In the genomic region with DNA sequence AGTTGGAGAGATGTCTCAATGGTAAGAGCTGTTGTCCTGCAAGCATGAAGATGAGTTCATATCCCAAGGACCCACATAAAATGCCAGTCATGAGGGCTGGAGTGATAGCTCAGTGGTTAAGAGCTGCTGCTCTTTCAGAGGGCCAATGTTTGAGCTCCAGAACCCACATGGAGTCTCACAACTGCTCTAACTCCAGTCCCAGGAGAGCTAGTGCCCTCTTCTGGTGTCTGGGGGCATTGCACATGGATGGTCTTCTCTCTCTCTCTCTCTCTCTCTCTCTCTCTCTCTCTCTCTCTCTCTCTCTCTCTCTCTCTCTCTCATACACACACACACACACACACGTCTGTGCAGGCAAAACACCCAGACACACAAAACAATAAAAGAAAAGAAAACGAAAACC, we compare ENCODE assay signal across 9 mouse cellular contexts. TPM values are rescaled to one million over a fixed set of nuclear protein-coding genes. Genes with fewer than 3 reads are reported as not detected.
DNase-seq lines count a peak whose midpoint lies in the region; ATAC-seq and TF ChIP-seq lines count a peak whose summit lies in the region.
"Had no signal": no experiment of that assay in that cellular context is flagged by ENCODE, and none has a peak within 500 bp of the region (broad histone marks: within the 10 kb centered on the region; RNA-seq: fewer than 3 reads in every experiment).

No protein-coding gene starts in this region.

- no peak overlapping the region for H3K4me3 ChIP-seq in kidney, postnatal 0 days (replicated peaks; ENCODE audit: low read depth, low read length)
- no peak overlapping the region for H3K4me3 ChIP-seq in lung, embryonic 14.5 days (ENCODE audit: low read depth, low read length)

- H3K27me3 ChIP-seq in kidney, postnatal 0 days (ENCODE audit: insufficient read depth, low read length) = no peaks in the 10 kb centered on the region
- no peaks in the 10 kb centered on the region for H3K27me3 ChIP-seq in lung, embryonic 14.5 days (ENCODE audit: insufficient read depth, low read length)

- TF ChIP-seq CTCF in kidney, postnatal 0 days (IDR thresholded peaks at IDR 0.05; ENCODE audit: low read depth) = peak; percentile 82
- TF ChIP-seq CTCF in lung, embryonic 14.5 days (IDR thresholded peaks at IDR 0.05; ENCODE audit: low read depth) = peak; percentile 87

- no peaks in the 10 kb centered on the region for H3K4me1 ChIP-seq in kidney, postnatal 0 days (replicated peaks; ENCODE audit: insufficient read depth, low read length)
- 0 out of 2 replicates have a peak, but pooled peaks cover 4% of the 10 kb centered on the region for H3K4me1 ChIP-seq in lung, embryonic 14.5 days (ENCODE audit: insufficient read depth)

- no peaks in the 10 kb centered on the region for H3K9me3 ChIP-seq in kidney, postnatal 0 days (replicated peaks; ENCODE audit: low read length)
- no peaks in the 10 kb centered on the region for H3K9me3 ChIP-seq in lung, embryonic 14.5 days (ENCODE audit: low read depth, low read length)

- ATAC-seq in kidney, postnatal 0 days (replicated peaks; ENCODE audit: low FRiP score, low read depth) = no peak
- ATAC-seq in lung, embryonic 14.5 days (ENCODE audit: insufficient read depth) = no peak

- WGBS in kidney, postnatal 0 days = 17% methylated on average over 2 of the region's 2 CpGs
- 7% methylated on average over 2 of the region's 2 CpGs for WGBS in lung, embryonic 14.5 days

- H3K9ac ChIP-seq in kidney, postnatal 0 days (ENCODE audit: low read depth, low read length) = no peak overlapping the region
- H3K9ac ChIP-seq in lung, embryonic 14.5 days = no peak overlapping the region

- peak; percentile 51 to 56 for DNase-seq in adrenal gland, adult 18-20 months (ENCODE audit: low spot score in 2 of 2)
- no peak for DNase-seq in adrenal gland, adult 8-10 months
- peak; percentile 48 for DNase-seq in kidney, postnatal 0 days (ENCODE audit: low spot score)
- no peak for DNase-seq in kidney, adult 11 months
- peak; percentile 39 for DNase-seq in MEL-GATA-1-ER (ENCODE audit: extremely low read depth, low read depth)
- peak; percentile 75 for DNase-seq in embryo, embryonic 10 days (ENCODE audit: low spot score)
- peak; percentile 82 for DNase-seq in lung, embryonic 14.5 days
- DNase-seq in thymus, postnatal 4 days = peak; percentile 80

- no peaks in the 10 kb centered on the region for H3K36me3 ChIP-seq in kidney, postnatal 0 days (ENCODE audit: insufficient read depth, low read length)
- H3K36me3 ChIP-seq in lung, embryonic 14.5 days (ENCODE audit: insufficient read depth) = no peaks in the 10 kb centered on the region

- no peak overlapping the region for H3K27ac ChIP-seq in kidney, postnatal 0 days
- no peak overlapping the region for H3K27ac ChIP-seq in lung, embryonic 14.5 days (ENCODE audit: low read depth)

- no peak overlapping the region for H3K4me2 ChIP-seq in kidney, postnatal 0 days (ENCODE audit: low read length)
- H3K4me2 ChIP-seq in lung, embryonic 14.5 days = no peak overlapping the region

RNA-seq across cellular contexts. Expression of gene Lpin3, which starts 4.4 kb away (rescaled TPM):
- 10 to 100 TPM; 12.9 to 46.6 TPM for total RNA-seq in adrenal gland, adult 18-20 months (2021)
- 10 to 100 TPM; 39.0 to 84.3 (median 50.2) TPM for total RNA-seq in adrenal gland, adult 8-10 months (2022)
- 4.1 and 4.2 TPM in 2 replicates for polyA plus RNA-seq in kidney, postnatal 0 days (2015; fragmentation: Nextera tagmentation; extraction: Ambion mirVana)
- polyA plus RNA-seq in lung, embryonic 14.5 days (2014; fragmentation: Nextera tagmentation; extraction: Ambion mirVana) = 1.5 and 2.5 TPM in 2 replicates

RNA-seq across cellular contexts. Expression of gene Zhx3, which starts 12.0 kb away (rescaled TPM):
- total RNA-seq in adrenal gland, adult 18-20 months (2021) = 10 to 100 TPM; 50.5 to 91.1 TPM
- 10 to 100 TPM; 66.1 to 97.0 (median 75.6) TPM for total RNA-seq in adrenal gland, adult 8-10 months (2022)
- 12.6 and 12.7 TPM in 2 replicates for polyA plus RNA-seq in kidney, postnatal 0 days (2015; fragmentation: Nextera tagmentation; extraction: Ambion mirVana)
- polyA plus RNA-seq in lung, embryonic 14.5 days (2014; fragmentation: Nextera tagmentation; extraction: Ambion mirVana) = 12.0 and 13.0 TPM in 2 replicates

RNA-seq across cellular contexts. Expression of gene Emilin3, which starts 27.3 kb away (rescaled TPM):
- not detected for total RNA-seq in adrenal gland, adult 18-20 months (2021)
- total RNA-seq in adrenal gland, adult 8-10 months (2022) = not detected
- 1.5 and 1.7 TPM in 2 replicates for polyA plus RNA-seq in kidney, postnatal 0 days (2015; fragmentation: Nextera tagmentation; extraction: Ambion mirVana)
- 10.6 and 14.0 TPM in 2 replicates for polyA plus RNA-seq in lung, embryonic 14.5 days (2014; fragmentation: Nextera tagmentation; extraction: Ambion mirVana)
- polyA plus RNA-seq: large intestine, adult 2 months had no signal

Comparison
In these comparisons a context has a peak if more than half of its experiments do, and no peak if none do; other contexts are left out.
1. DNase-seq: peak in adrenal gland, adult 18-20 months (2 of 2), kidney, postnatal 0 days (single experiment), MEL-GATA-1-ER (single experiment), embryo, embryonic 10 days (single experiment), lung, embryonic 14.5 days (single experiment) and thymus, postnatal 4 days (single experiment); none in adrenal gland, adult 8-10 months (single experiment) and kidney, adult 11 months (single experiment).